Mouse (Mus musculus) forebrain, embryonic 11.5 days (tissue): Measurements from ENCODE around the gene Malrd1. TPM values are rescaled to one million over a fixed set of nuclear protein-coding genes. Genes with fewer than 3 reads are reported as not detected.

Experiments used
- ATAC-seq: fragments of 200-750 bp; cut with Nextera tagmentation; replicated peaks from 2 replicates; pipeline ENCODE4 v1.8.0; 2017; ENCODE audit warnings: moderate TSS enrichment; ENCODE audit not compliant: low FRiP score
- DNase-seq: peaks from one replicate; pipeline ENCODE4 v3.0.0-alpha.2; 2017; ENCODE audit warnings: low spot score
- H3K27ac ChIP-seq: fragments of 300-500 bp; sonication (generic); 2 replicates; pipeline ENCODE4 v1.5.1; 2014; ENCODE audit warnings: low read depth, low read length
- H3K27me3 ChIP-seq: fragments of 300-500 bp; sonication (generic); 2 replicates; pipeline ENCODE4 v1.6.1; 2014; ENCODE audit warnings: mild to moderate bottlenecking, low read length, mixed read lengths; ENCODE audit not compliant: control insufficient read depth, insufficient read depth
- H3K36me3 ChIP-seq: fragments of 300-500 bp; sonication (generic); 2 replicates; pipeline ENCODE4 v1.6.1; 2014; ENCODE audit warnings: mild to moderate bottlenecking, low read length, moderate library complexity, mixed read lengths; ENCODE audit not compliant: control insufficient read depth, insufficient read depth
- H3K4me1 ChIP-seq: fragments of 300-500 bp; sonication (generic); replicated peaks from 2 replicates; pipeline ENCODE4 v1.6.1; 2014; ENCODE audit warnings: low read length, mixed read lengths; ENCODE audit not compliant: control insufficient read depth, insufficient read depth
- H3K4me2 ChIP-seq: fragments of 300-500 bp; sonication (generic); 2 replicates; pipeline ENCODE4 v1.6.1; 2014; ENCODE audit warnings: low read depth, mild to moderate bottlenecking, low read length, moderate library complexity, mixed read lengths; ENCODE audit not compliant: severe bottlenecking
- H3K4me3 ChIP-seq: fragments of 300-500 bp; sonication (generic); 2 replicates; pipeline ENCODE4 v1.5.1; 2014; ENCODE audit warnings: low read depth, low read length
- H3K9ac ChIP-seq: fragments of 300-500 bp; sonication (generic); 2 replicates; pipeline ENCODE4 v1.6.1; 2014; ENCODE audit warnings: low read length
- H3K9me3 ChIP-seq: fragments of 300-500 bp; sonication (generic); 2 replicates; pipeline ENCODE4 v1.6.1; 2016; ENCODE audit warnings: low read length, mixed read lengths; ENCODE audit not compliant: control insufficient read depth
- WGBS: fragments of 180-500 bp; shearing (Covaris S2); extraction: QIAGEN DNeasy Blood & Tissue Kit; methylation state at CpG from one replicate; pipeline ENCODE4 v1.1.7; 2014; 5-methylcytosine and 5-hydroxymethylcytosine counted together
- polyA plus RNA-seq: library from polyadenylated mRNA; unstranded; fragments of >200 nt; fragmentation: Nextera tagmentation; extraction: Ambion mirVana; gene quantifications from 2 replicates; pipeline ENCODE4 v1.2.1, GENCODE M21; 2014

Malrd1 gene
- polyA plus RNA-seq, 1 experiment from 2014 or later, result 0.07 TPM

DNA sequence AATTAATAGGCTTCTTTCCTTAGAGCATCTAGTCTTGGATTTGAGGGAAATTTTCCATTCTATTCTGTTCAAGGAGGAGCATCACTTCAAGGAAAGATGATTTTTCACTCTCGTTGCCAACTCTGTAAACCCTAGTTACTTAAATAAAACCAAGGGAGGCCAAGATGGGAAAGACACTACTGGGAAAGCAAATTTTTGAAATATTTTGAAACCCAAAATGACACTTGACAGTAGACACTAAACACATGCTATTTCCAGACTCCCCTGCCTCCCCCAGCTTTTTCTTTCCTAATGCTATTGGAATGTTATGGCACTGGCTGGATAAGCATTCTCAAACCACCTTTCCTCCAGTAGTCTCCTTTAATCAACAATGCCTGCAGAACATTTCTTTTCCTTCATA, 621.7 kb downstream of the Malrd1 start:
- WGBS, result 81% methylated on average over 1 of the region's 1 CpGs
- Histone ChIP-seq H3K4me1 (no peaks in the 10 kb centered on the region), H3K4me2 (no peak overlapping the region), H3K36me3 (no peaks in the 10 kb centered on the region), H3K4me3 (no peak overlapping the region), H3K27ac (no peak overlapping the region), H3K27me3 (no peaks in the 10 kb centered on the region), H3K9me3 (no peaks in the 10 kb centered on the region), H3K9ac (no peak overlapping the region)
- DNase-seq (no peak), ATAC-seq (no peak)

DNA sequence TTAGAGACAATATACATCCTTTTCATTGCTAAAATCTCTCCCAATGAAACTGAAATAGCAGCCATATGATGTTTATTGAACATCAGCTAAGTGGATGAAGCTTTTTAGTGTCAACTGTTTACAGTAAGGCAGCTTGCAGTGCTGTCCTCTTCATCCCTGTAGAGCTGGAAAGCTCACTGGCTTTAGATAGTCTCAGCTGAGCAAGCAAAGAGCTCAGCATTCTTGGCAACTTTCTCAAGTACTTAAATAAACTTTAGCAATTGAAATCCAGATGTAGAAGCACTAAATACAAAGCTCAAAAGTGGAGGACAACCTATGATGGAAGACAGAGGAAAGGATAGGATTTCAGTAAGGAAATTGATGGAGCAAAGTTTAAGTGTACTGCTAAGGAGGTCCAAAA, 626.3 kb downstream of the Malrd1 start:
- no peaks in the 10 kb centered on the region for H3K36me3 ChIP-seq
- H3K4me2 ChIP-seq, result no peak overlapping the region
- no peaks in the 10 kb centered on the region for H3K9me3 ChIP-seq
- H3K27ac ChIP-seq, result no peak overlapping the region
- no peak overlapping the region for H3K4me3 ChIP-seq
- no peak for DNase-seq
- no peak for ATAC-seq
- H3K27me3 ChIP-seq, result no peaks in the 10 kb centered on the region
- no peaks in the 10 kb centered on the region for H3K4me1 ChIP-seq
- no peak overlapping the region for H3K9ac ChIP-seq

- no peaks in the 10 kb centered on the region for H3K36me3 ChIP-seq
- WGBS, result 86% methylated on average over 5 of the region's 5 CpGs
- DNase-seq (no peak), ATAC-seq (no peak)
- no peak overlapping the region for H3K4me3 ChIP-seq
- no peaks in the 10 kb centered on the region for H3K4me1 ChIP-seq
- no peak overlapping the region for H3K27ac ChIP-seq
- no peak overlapping the region for H3K4me2 ChIP-seq
- H3K9me3 ChIP-seq, result no peaks in the 10 kb centered on the region
- no peaks in the 10 kb centered on the region for H3K27me3 ChIP-seq
- no peak overlapping the region for H3K9ac ChIP-seq
Measured at GRCm38 (mm10) chr2:16163246-16163989, 637.1 kb downstream of the Malrd1 start.

DNA sequence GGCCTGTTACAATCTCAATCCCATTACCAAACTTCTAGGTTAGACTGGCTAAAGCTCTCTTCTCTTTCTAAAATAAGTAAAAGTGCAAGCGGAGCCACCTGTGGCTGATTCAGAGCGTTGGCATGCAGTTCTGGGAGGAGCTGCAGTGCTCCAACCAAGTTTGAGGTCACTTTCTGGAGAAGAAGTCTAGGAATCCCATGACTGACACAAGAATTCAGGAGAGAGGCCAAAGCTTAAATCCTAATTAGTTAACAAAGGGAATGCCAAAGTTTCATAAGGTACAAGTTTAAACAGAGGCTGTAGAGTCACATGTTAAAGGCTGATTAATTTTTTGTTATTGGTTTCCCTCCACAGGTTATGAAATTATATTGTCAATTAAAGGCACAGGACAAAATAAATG, 642.3 kb downstream of the Malrd1 start:
- H3K9me3 ChIP-seq, result no peaks in the 10 kb centered on the region
- H3K36me3 ChIP-seq, result no peaks in the 10 kb centered on the region
- no peak overlapping the region for H3K9ac ChIP-seq
- H3K27ac ChIP-seq, result no peak overlapping the region
- H3K4me1 ChIP-seq, result no peaks in the 10 kb centered on the region
- ATAC-seq, result no peak
- WGBS, result 71% methylated on average over 2 of the region's 2 CpGs
- H3K4me3 ChIP-seq, result no peak overlapping the region
- H3K4me2 ChIP-seq, result no peak overlapping the region
- DNase-seq, result no peak
- H3K27me3 ChIP-seq, result no peaks in the 10 kb centered on the region

DNA sequence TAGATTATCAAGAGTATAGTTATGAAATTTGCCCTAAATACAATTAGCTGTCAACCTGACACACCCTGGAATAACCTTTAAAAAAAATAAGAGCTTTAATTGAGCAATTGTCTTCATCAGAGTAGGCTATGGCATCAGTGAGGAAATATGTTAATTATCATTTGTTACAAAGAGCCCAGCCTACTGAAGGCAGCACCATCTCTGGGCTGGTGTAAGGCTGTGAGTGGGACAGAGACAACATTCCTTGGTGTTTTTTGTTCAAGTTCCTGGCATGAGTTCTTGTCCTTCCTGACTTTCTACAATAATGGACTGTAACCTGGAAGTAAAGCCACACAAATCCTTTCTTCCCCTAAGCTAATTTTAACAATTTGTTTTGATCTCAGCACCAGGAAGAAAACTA, 645.8 kb downstream of the Malrd1 start:
- H3K27ac ChIP-seq, result no peak overlapping the region
- H3K4me3 ChIP-seq, result no peak overlapping the region
- no peak overlapping the region for H3K9ac ChIP-seq
- no peaks in the 10 kb centered on the region for H3K9me3 ChIP-seq
- peak; percentile 53; the same call in 1 of the 2 replicates for ATAC-seq
- H3K27me3 ChIP-seq, result no peaks in the 10 kb centered on the region
- DNase-seq, result no peak
- no peaks in the 10 kb centered on the region for H3K36me3 ChIP-seq
- H3K4me2 ChIP-seq, result no peak overlapping the region
- H3K4me1 ChIP-seq, result no peaks in the 10 kb centered on the region

DNA sequence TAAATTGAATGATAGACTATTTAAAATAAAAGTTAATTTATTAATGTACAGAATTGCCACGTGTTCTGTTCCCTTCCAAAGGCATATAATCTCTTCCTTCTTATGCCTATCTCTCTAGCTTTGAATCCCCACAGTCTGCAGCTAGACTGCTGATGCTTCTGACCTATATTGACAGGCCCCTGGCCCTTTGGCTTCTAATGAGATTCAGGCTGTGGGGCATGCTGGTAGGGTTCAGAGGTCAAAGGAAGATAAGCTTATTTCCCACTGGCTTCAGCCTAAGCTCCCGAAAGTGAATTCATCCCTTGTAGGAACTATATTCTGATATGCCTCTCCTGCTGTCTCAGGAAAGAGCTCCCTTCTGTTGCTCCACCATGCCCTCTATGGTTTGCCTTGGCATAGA, 647.1 kb downstream of the Malrd1 start:
- ATAC-seq (no peak), DNase-seq (no peak)
- H3K9me3 ChIP-seq, result no peaks in the 10 kb centered on the region
- H3K27ac ChIP-seq, result no peak overlapping the region
- H3K9ac ChIP-seq, result no peak overlapping the region
- H3K4me3 ChIP-seq, result no peak overlapping the region
- no peaks in the 10 kb centered on the region for H3K27me3 ChIP-seq
- no peaks in the 10 kb centered on the region for H3K4me1 ChIP-seq
- H3K4me2 ChIP-seq, result no peak overlapping the region
- 18% methylated on average over 2 of the region's 2 CpGs for WGBS
- H3K36me3 ChIP-seq, result no peaks in the 10 kb centered on the region

DNA sequence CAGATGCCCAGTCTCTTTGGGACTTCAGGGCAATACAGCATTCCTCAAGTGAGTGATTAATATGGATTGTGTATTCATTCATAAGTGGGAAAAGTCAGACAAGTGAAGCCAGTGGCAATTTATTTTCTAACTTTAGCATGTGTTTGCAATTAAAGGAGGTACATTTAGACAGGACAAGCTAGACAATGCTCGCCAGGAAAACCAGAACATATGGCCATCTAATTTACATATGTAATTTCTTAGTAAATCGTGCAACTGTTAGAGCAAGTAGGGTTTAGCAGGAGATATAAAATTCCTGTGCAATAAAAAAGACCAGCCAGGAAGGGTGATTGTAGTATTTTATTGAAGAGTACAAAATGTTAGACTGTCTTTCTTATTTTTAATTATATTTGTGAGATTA, 655.9 kb downstream of the Malrd1 start:
- Histone ChIP-seq H3K9ac (no peak overlapping the region), H3K36me3 (no peaks in the 10 kb centered on the region), H3K4me2 (no peak overlapping the region), H3K4me3 (no peak overlapping the region), H3K27ac (no peak overlapping the region), H3K27me3 (no peaks in the 10 kb centered on the region), H3K4me1 (no peaks in the 10 kb centered on the region), H3K9me3 (no peaks in the 10 kb centered on the region)
- ATAC-seq, result no peak
- 81% methylated on average over 2 of the region's 2 CpGs for WGBS
- no peak for DNase-seq

DNA sequence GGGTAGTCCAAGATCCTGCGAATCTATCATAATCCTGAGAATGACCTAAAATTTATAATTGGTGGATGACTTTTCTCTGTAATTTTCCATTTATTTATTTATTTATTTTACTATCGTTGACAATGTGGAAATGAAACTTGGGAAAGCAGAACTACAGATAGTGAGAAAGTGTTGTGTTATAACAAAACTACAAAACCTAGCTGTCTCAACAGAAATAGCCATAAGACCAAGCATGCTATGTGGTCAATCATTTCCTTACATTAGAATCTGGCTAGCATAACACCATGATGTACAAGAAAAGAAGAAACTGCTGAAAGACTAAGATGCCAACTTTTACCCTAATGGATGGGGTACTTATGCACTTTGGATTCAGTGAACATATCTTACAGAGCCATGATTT, 656.9 kb downstream of the Malrd1 start:
- H3K27me3 ChIP-seq, result no peaks in the 10 kb centered on the region
- no peak overlapping the region for H3K27ac ChIP-seq
- no peak overlapping the region for H3K9ac ChIP-seq
- 92% methylated on average over 2 of the region's 2 CpGs for WGBS
- H3K4me2 ChIP-seq, result no peak overlapping the region
- H3K9me3 ChIP-seq, result no peaks in the 10 kb centered on the region
- no peak for ATAC-seq
- H3K36me3 ChIP-seq, result no peaks in the 10 kb centered on the region
- no peak overlapping the region for H3K4me3 ChIP-seq
- no peaks in the 10 kb centered on the region for H3K4me1 ChIP-seq
- no peak for DNase-seq

- Histone ChIP-seq H3K4me2 (no peak overlapping the region), H3K9me3 (no peaks in the 10 kb centered on the region), H3K4me1 (no peaks in the 10 kb centered on the region), H3K4me3 (no peak overlapping the region), H3K9ac (no peak overlapping the region), H3K36me3 (no peaks in the 10 kb centered on the region), H3K27ac (no peak overlapping the region), H3K27me3 (no peaks in the 10 kb centered on the region)
- WGBS, result 88% methylated on average over 2 of the region's 2 CpGs
- DNase-seq (no peak), ATAC-seq (no peak)
Measured at GRCm38 (mm10) chr2:16210016-16210415, 683.7 kb downstream of the Malrd1 start.
